Mouse (Mus musculus) CD8-positive naive resting alpha-beta T cell, adult 2 months (primary cell): ENCODE data around the gene Gm12789.
"Not testable (repeated sequence)": the region's sequence is repeated elsewhere in the genome, so short reads cannot be mapped to it uniquely, and the experiment has no call there.

Experiments
- DNase-seq, 2 experiments: peaks; one replicate each; pipeline ENCODE4 v3.0.0; 2022; ENCODE audit warnings: low read depth in 2 of 2, low spot score in 2 of 2

Gm12789 gene

GRCm38 (mm10) chr4:101986326-101986725 is at the start of gene Gm12789:
Gene Gm12789, plus strand, starts transcription at chr4:101986626.
- not testable (repeated sequence) for DNase-seq

- DNase-seq, result not testable (repeated sequence)
Measured at GRCm38 (mm10) chr4:101940107-101940506, 46.3 kb upstream of the Gm12789 start, which contains the start of gene Gm12794. Gene Gm12794, plus strand, starts transcription at chr4:101940407.

GRCm38 (mm10) chr4:101980949-101981348 is 5.5 kb upstream of the Gm12789 start, which contains the start of gene Gm12790:
Gene Gm12790, minus strand, starts transcription at chr4:101981049.
- DNase-seq, result not testable (repeated sequence)

GRCm38 (mm10) chr4:101985678-101986077 is 748 bp upstream of the Gm12789 start:
- DNase-seq, result no peak

GRCm38 (mm10) chr4:101997426-101997825 is 11.0 kb downstream of the Gm12789 start:
- DNase-seq, result no peak

- peak in 1 of 2 experiments; percentile 19 for DNase-seq
Measured at GRCm38 (mm10) chr4:101998267-101998922, 12.0 kb downstream of the Gm12789 start.

- no peak for DNase-seq
Measured at GRCm38 (mm10) chr4:102026619-102027018, 40.2 kb downstream of the Gm12789 start.
